Mouse (Mus musculus) liver, adult (tissue): ENCODE measurements around the gene Ndufa11.

Experiments
- GATA4 ChIP-seq: IDR thresholded peaks from 2 replicates; pipeline ENCODE4 v1.6.1; 2014; ENCODE audit warnings: mild to moderate bottlenecking, low read length; ENCODE audit not compliant: insufficient replicate concordance

The Ndufa11 gene

DNA sequence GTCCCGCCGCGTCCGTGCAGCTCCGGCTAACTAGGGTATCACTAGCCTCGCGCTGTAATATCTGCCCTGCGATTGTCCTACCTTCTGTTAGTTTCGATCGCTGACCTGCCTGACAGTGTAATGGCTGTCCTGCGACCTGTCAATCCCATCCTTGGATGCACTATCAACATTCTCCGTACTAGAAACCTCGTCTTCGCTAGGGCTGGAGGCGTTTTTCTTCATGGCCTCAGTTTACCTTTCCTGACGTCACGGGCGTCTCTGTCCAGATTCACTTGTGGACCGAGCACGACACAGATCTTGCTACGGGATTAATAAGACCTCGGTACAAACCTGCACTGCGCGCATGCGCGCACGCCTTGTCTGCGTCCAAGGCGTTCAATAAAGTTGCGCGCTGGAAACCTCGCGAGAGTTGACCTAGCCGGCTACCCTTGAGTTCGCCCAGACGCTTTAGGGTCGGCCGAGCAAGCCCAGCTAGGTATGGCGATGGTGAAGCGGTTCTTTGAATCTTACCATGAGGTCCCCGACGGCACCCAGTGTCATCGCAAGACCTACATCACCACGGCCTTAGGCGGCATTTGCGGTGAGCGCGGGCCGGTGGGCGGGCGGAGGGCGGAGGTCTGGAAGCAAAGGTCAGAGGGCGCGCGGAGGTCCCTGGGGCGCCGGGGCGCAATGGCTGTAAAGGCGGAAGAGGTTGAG is at the start of gene Ndufa11, which contains the start of gene Vmac:
Ndufa11 (plus strand) TSS at position 405 of the 696 bp plus-strand sequence.
Vmac (minus strand) TSS at position 660 of the 696 bp plus-strand sequence.
- no peak for TF ChIP-seq GATA4

DNA sequence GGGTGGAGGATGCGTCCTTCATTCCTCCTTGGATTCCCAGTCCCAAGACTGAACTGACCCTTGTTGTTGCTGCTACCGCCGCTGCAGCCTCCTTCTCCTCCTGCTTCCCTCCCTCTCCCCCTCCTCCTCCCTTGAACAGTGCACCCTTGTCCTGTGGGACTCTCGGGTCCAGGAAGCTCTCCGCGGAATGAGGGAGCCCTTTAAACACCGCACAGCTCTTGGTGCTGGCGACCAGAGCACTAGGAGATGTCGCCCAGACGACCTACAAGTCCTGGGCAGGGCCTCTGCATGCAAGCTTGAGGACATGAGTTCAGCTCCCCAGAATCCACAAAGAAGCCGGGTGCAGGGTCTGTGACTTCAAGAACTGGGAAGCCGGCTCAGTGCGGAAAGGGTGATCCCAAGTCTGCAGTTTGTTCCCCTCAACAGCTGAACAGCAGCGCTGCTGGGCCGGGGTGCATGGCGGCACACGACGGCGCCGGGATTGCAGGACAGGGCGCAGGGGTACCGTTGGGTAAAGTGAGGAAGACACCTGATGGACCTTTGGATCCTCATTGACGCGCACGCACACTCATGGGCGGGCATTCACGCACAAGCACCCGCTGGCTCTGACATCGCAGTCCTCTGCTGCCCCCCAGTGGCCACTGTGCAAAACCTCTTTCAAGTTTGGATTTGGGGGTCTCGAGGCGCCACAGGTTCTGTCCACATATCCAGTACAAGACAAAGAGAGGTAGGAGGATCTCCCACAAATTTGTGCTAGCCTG is 49.0 kb upstream of the Ndufa11 start:
- no peak; the same call in 1 of the 2 replicates for TF ChIP-seq GATA4

DNA sequence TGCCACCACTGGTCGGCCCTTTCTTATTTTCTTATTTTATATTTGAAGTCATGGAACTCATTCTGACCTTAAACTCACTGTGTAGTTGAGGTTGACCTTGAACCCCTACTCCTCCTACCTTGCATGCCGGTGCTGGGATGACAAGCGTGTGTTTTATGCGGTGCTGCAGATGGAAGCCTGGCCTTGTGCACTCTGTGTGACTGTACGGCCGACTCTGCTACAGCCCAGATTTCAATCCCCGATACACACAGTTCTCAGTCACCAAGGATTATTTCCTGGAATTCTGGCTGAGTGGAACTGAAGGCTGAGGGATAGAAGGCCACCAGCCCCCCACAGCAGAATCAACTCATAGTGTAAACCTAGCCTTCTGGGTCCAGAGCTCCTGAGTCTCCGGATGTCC is 47.8 kb upstream of the Ndufa11 start:
- no peak for TF ChIP-seq GATA4

DNA sequence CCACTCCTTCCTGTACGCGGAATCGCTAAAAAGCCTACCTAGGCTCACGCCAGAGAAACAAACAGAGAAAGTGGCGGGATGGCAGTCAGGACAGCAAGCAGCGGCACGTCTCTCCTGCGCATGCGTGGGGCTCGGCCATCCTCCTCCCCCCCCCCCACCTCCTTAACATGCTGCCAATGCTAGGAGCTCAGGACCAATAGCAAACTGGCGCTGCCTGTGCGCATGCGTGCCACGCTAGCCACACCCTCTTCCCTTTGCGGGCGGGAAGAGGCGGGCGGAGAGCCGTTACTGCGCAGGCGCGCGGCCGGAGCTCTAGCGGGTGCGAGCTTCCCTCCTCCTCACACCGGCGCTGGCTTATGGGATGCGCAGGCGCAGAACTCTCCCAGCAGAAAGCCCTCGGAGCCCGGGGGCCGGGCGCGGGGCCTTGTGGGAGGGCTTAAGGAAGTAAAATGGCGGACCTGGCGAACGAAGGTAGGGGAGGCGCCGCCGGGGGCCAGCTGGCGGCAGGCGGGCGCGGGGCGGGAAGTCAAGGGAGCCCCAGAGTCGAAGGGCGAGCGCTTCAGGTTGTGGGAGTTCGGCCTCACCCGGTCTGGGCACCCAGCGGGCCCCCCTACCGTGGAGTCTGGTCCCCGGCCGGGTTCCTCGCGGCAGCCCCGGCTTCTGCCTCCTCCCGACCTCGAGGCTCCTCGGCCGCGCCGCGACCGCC is 44.5 kb upstream of the Ndufa11 start, which contains the start of gene Ranbp3:
Ranbp3 (plus strand) TSS at position 354 of the 706 bp plus-strand sequence.
- no peak for TF ChIP-seq GATA4

DNA sequence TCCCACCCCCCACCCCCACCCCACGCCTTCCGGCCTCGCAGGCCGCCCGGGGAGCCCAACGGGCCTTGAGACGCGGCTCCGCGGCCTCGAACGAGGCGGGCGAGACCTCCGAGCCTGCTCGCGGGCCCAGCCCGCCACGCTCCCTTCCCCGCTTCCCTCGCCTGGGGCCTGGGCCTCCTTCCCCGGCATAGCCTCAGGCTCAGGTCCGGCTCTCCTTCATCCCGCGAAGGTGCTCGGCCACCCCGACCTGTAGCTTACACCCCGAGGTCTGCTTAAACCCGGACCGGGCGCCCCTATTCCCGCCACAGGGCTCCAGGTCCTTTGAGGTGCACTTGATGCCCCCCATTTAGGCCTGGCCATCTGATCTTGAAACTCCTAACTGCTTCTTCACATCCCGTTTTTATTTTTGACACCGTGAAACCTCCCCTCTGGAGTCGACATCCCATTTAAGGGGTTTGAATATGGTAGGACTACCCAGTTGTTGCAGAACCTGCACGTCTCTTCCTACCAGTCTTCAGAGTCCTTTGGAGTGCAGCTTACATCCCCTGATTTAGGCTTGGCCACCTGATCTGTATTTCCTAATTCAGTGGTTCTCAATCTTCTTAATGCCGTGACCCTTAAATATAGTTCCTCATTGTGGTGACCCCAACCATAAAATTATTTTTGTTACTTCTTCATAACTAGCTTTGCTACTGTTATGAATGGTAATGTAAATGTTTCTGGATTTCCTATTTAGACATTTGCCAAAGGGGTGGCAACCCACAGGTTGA is 43.7 kb upstream of the Ndufa11 start:
- no peak for TF ChIP-seq GATA4

DNA sequence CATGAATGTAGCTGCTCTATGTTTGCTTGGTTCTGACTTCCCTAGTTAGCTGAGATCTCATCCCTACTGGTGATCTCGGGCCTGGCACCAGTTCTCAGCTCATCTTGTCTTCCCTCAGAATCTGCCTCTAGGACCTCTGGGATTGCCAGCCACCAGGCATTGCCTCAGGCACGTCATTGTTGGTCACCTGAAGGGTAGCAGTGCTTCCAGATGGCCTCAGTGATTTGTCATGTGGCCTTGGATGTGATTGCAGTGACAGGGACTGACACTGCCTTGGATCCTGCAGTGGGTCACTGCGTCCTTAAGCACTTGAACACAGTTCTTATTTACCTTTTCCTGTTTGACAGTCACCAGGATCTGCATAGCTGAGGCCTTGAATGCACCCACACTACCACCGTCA is 35.8 kb upstream of the Ndufa11 start:
- TF ChIP-seq GATA4 = no peak

DNA sequence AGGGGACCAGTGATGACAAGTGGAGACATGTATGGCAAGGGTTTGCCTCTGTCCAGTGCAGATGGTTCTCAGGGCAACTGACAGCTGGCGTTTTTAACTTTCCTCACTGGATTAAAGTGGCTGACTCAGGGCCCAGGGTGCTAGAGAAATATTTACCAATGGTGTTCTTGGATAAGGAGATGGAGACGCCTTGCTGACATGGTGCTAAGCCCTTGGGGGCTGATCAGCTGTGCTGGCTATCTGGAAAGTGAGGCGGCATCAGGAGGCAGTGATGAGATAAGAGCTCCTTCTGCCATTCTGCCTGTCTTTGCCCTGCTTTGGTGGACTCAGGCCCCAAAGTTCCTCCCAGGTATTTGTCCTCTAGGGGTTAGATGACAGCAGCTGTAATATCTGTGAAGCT is 34.7 kb upstream of the Ndufa11 start:
- no peak for TF ChIP-seq GATA4

DNA sequence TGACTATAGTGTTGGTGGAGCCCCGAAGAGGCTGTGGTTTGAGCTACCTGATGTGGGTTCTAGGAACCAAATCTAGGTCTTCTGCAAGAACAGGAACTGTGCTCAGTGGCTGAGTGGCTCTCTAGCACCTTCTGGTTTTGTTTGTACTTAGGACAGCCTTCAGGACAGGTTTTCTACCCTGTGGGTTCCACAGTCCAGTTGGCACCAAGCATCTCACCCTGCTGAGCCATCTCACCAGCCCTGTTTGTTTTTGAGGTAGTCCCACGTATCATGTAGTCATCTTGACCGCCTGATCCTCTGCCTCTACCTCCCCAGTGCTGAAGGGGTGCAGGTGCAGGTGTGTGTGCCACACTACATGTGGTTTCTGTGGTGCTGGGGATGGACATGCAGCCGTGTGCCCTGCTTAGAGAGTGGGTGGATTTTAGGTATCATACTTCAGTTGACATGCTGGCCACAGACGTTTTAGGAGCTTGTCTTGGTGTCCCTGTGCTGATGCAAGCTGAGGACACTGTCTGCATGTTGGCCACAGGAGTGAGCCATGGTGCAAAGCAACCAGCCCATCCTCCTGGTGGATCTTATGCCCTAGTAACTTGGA is 33.9 kb upstream of the Ndufa11 start:
- no peak for TF ChIP-seq GATA4

DNA sequence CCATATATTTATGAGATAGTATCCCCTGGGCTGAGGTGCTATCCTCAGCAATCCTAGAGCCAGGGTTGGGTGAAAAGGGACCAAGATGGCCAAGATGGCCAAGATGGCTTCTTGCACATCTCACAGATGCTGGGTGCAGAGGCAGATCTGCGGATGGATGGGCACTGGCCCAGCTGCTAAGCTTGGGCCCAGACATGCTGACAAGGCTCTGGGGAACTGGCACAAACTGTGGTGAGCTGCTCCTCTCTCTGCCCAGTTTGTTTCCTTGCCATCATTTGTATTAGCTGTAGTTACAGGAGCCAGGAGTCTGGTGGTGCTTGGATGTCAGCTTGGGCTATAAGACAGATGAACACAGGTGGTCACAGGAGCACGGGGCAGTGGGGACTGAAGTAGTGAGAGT is 32.9 kb upstream of the Ndufa11 start:
- no peak for TF ChIP-seq GATA4

DNA sequence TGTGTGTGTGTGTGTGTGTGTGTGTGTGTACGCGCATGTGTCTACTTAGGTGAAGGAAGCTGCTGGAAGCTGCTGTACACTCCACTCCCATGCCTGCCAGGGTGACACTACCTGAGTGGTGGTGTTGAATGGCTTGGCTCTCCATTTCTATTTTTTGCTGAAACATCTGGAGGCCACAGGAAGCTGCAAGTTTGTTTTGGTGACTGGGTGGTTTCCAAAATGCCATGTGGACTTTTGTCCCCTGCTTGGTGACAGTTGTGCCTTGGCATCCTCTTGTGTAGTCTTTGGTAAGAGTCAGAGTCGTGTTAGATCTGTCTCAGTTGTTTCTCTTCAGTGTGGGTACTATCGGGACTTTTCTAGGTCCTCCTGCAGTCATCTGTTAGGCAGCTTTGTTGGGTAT is 30.8 kb upstream of the Ndufa11 start:
- TF ChIP-seq GATA4 = no peak

DNA sequence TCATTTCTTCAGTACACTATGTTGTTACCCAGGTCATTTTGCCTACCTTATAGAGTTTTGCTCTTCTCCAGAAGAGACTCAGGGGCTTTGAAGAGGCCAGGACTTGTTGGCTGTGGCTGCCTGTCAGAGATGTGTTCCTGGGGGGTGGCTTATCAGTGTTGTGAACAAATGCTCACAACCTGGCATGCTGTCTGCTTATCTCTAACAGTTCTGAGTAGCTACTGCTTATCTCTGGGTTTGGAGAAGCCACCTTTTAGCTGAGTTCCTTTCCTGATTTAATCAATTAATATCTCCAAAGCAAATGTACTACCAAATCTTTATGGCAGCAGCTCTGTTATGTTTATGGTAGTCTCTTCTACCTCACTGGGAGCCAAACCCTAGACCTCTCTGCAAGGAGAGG is 29.5 kb upstream of the Ndufa11 start:
- no peak for TF ChIP-seq GATA4

DNA sequence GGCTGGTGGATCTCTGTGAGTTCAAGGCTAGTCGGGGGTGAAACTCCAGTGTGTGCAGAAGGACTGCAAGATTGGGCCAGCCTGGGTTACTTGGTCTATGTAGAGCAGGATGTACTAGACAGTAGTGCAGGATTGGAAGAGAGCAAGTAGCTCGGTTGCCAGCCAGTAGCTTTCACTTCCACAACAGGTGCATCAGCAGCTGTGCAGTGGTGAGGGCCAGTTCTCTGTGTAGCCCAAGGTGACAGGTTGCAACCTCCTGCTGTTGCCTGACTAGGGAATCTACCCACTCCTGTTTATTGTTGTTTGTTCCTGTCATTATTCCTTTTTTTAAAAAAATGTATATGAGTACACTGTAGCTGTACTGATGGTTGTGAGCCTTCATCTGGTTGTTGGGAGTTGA is 28.9 kb upstream of the Ndufa11 start:
- no peak for TF ChIP-seq GATA4

DNA sequence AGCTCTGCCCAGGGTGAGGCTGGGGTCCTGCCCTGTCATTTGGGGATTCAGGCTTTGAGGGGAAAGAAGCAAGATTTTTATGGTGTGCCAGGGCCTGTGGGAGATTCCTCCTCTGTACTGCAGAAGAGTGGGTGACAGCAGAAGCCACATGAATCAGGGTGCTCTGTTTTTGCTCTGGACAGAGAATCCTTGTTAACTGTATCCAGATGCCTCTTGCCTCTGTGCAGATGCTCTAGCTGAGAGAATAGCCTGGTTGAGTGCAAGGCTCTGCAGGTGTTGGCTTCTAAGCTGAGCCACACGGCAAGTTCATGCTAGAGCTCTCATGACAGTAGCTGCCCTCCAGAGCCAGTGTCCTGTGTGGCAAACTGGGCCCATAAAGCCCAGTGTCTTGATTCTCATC is 24.2 kb upstream of the Ndufa11 start:
- TF ChIP-seq GATA4 = no peak

DNA sequence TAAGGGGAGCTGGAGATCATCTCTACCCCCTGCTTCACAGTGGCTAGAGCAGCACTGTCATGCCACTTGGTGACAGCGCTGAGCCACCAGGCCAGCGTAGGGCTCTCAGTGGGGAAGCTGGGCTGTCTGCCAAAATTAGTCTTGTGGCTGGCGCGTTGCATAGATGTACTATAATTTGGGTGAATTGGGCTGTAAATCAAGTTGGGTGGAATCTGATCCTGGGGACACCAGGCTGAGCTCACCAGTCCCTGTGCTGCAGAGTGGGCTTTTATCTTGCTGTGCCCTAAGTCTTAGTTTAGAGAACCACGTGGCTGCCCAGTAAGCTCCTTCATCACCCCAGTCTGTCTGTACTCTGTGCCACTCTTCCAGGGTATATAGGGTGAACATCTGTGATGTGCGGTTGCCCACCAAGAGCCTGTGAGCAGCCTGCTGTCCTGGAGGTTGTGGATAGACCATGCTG is 23.7 kb upstream of the Ndufa11 start:
- no peak for TF ChIP-seq GATA4

DNA sequence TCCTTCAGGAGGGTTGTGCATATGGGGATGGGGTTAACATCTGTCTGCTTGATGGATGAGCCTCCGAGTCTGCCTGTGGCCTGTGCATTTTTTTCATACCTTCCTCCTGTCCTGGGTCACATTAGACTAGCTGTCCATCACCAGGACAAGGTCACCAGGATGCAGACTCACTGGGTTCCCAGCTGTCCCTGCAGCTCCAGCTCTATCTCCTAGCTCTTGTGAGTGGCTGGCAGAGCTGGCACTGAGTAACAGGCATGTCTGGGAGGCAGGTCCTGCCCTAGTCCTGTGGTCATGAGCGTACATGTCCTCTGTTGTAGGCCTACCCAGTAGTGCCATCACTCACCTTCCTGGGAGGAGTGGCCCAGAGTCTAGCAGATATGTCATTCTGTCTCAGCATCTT is 17.1 kb upstream of the Ndufa11 start:
- no peak for TF ChIP-seq GATA4
